Mouse (Mus musculus): Measurements from ENCODE around the gene Mcub.

GRCm38 (mm10) chr3:129918434-129918833 is 51.6 kb downstream of the Mcub start:
- TF ChIP-seq CTCF (conservative IDR thresholded peaks at IDR 0.05; ENCODE audit: insufficient read depth, insufficient read length, low read depth, low read length) (peak; percentile 87), POLR2A (IDR thresholded peaks at IDR 0.05; ENCODE audit: low read depth, low read length) (no peak)

Data from kidney, adult 2 months (tissue).